Mouse (Mus musculus): ENCODE data around the gene Cdk2ap1.

DNA sequence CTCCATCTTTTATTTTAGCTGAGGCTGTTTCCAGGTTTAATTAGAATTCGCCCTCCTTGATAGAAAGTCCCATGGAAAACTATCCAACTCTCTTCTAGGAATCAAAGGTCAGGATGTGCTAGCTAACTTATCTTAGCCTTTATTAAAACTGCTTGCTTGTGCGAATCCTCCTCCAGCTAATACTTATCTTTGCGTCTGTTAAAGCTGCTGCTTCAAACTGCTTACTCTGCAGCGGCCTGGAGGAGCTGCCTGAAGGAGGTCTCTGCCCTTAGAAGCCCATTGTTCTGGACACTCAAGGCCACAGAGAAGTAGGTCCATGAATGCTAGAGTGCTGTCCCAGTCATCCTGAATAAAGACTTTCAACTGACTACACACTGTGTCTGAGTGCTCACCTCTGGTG lies 66.4 kb downstream of the Cdk2ap1 start:
- TF ChIP-seq POLR2A (IDR thresholded peaks at IDR 0.05; ENCODE audit: extremely low read depth, insufficient read depth, low read length), result no peak
- no peak for TF ChIP-seq CTCF (IDR thresholded peaks at IDR 0.05; ENCODE audit: low read depth, low read length)
